Mouse (Mus musculus): ENCODE measurements at regions not wholly inside any gene's neighbourhood (a gene's known extent, or its start where the extent isn't known, plus 50 kb on each side); places are given as distances from the start of the nearest gene placed in this dataset.

DNA sequence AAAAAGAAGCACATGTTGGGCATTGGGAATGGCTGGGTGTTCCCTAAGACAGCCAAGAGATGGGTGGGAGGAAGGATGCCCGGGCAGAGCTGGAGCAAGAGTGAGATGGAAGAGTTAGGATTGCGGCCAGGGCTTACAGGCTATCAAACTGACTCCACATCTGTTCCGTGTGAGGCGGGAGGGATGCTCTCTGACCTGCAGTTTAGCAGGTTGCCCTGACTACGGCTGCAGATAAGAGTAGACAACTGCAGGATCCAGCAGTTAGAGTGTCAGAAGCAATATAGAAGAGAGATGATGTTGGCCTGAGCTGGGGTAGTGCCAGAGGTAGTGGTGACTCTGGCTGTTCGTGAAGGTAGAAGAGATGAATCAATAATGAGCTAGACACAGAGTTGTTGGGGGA is 61.6 kb upstream of the Syt6 start:
- no peak for DNase-seq (ENCODE audit: low spot score in 2 of 2)

DNA sequence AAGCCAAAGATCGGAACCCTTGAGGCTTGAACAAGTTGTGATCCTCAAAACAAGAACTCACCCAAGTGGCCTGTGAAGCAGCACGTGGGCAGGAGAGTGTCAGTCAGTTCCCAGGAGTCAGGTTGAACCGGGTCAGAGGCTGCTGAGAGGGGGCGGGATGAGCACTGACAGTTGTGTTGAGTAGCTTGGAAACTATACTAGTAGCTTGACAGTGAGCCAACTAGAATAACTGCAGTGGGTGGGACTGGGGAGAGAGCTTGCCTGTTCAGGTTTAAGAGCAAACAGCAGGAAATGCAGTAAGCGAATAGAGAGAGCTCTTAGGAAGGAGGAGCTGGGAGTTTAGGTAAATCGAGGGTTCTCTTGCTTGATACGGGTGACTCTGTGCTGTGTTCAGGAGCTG is 61.0 kb upstream of the Syt6 start:
- no peak for DNase-seq (ENCODE audit: low spot score in 2 of 2)

GRCm38 (mm10) chr3:103515946-103516345 is 59.1 kb upstream of the Syt6 start:
- no peak for DNase-seq (ENCODE audit: low spot score in 2 of 2)

- DNase-seq (ENCODE audit: low spot score in 2 of 2), result no peak
Observed at GRCm38 (mm10) chr3:103517376-103518304, 57.4 kb upstream of the Syt6 start.

GRCm38 (mm10) chr3:103518624-103519023 is 56.4 kb upstream of the Syt6 start:
- DNase-seq (ENCODE audit: low spot score in 2 of 2), result peak; percentile 21 to 39

Measured in frontal cortex, postnatal 36 days (tissue).